Mouse (Mus musculus) heart, postnatal 0 days (tissue): ENCODE data around the gene Peli1. TPM values are rescaled to one million over a fixed set of nuclear protein-coding genes. Genes with fewer than 3 reads are reported as not detected.

Experiments used
- ATAC-seq: fragments of 200-750 bp; cut with Nextera tagmentation; 2 replicates; pipeline ENCODE4 v1.8.0; 2017; ENCODE audit warnings: low read depth, moderate number of reproducible peaks, moderate library complexity; ENCODE audit not compliant: insufficient read depth
- DNase-seq: peaks from one replicate; pipeline ENCODE4 v3.0.0-alpha.2; 2016; ENCODE audit warnings: low spot score
- H3K27ac ChIP-seq: fragments of 300-500 bp; sonication (generic); 2 replicates; pipeline ENCODE4 v1.5.1; 2014; ENCODE audit warnings: low read depth, mild to moderate bottlenecking
- H3K27me3 ChIP-seq: fragments of 300-500 bp; sonication (generic); 2 replicates; pipeline ENCODE4 v1.6.1; 2014; ENCODE audit warnings: low read length, mixed read lengths; ENCODE audit not compliant: control insufficient read depth, insufficient read depth
- H3K36me3 ChIP-seq: fragments of 300-500 bp; sonication (generic); replicated peaks from 2 replicates; pipeline ENCODE4 v1.6.1; 2014; ENCODE audit warnings: low read length, mixed read lengths; ENCODE audit not compliant: control insufficient read depth, insufficient read depth
- H3K4me1 ChIP-seq: fragments of 300-500 bp; sonication (generic); 2 replicates; pipeline ENCODE4 v1.6.1; 2014; ENCODE audit warnings: antibody characterized with exemption; ENCODE audit not compliant: control insufficient read depth, insufficient read depth
- H3K4me2 ChIP-seq: fragments of 300-500 bp; sonication (generic); 2 replicates; pipeline ENCODE4 v1.6.1; 2014; ENCODE audit warnings: low read depth, mild to moderate bottlenecking, low read length, moderate library complexity
- H3K4me3 ChIP-seq: fragments of 300-500 bp; sonication (generic); 2 replicates; pipeline ENCODE4 v1.5.1; 2014; ENCODE audit warnings: low read depth, low read length
- H3K9ac ChIP-seq: fragments of 300-500 bp; sonication (generic); replicated peaks from 2 replicates; pipeline ENCODE4 v1.6.1; 2014; ENCODE audit warnings: low read depth, low read length, mixed read lengths
- H3K9me3 ChIP-seq: fragments of 300-500 bp; sonication (generic); replicated peaks from 2 replicates; pipeline ENCODE4 v1.6.1; 2016; ENCODE audit warnings: low read length; ENCODE audit not compliant: control insufficient read depth
- CTCF ChIP-seq: IDR thresholded peaks from 2 replicates; pipeline ENCODE4 v1.5.1; 2016; ENCODE audit warnings: antibody characterized with exemption, control low read depth, low read depth
- EP300 ChIP-seq: IDR thresholded peaks from 2 replicates; pipeline ENCODE4 v1.6.1; 2016; ENCODE audit warnings: antibody characterized with exemption, low read depth
- WGBS: fragments of 180-500 bp; shearing (Covaris S2); extraction: QIAGEN DNeasy Blood & Tissue Kit; methylation state at CpG from one replicate; pipeline ENCODE4 v1.1.7; 2014; 5-methylcytosine and 5-hydroxymethylcytosine counted together
- polyA plus RNA-seq: library from polyadenylated mRNA; unstranded; fragments of >200 nt; fragmentation: Nextera tagmentation; extraction: Ambion mirVana; gene quantifications from 2 replicates; pipeline ENCODE4 v1.2.1, GENCODE M21; 2015
- total RNA-seq: library from RNA; depleted of rRNA; stranded (reverse); fragments of >200 nt; gene quantifications from 2 replicates; pipeline ENCODE4 v1.2.3, GENCODE M21; 2014; ENCODE audit warnings: low replicate concordance

The Peli1 gene
- total and polyA plus RNA-seq, 2 experiments from 2014 or later, result 12.9 to 16.3 TPM

DNA sequence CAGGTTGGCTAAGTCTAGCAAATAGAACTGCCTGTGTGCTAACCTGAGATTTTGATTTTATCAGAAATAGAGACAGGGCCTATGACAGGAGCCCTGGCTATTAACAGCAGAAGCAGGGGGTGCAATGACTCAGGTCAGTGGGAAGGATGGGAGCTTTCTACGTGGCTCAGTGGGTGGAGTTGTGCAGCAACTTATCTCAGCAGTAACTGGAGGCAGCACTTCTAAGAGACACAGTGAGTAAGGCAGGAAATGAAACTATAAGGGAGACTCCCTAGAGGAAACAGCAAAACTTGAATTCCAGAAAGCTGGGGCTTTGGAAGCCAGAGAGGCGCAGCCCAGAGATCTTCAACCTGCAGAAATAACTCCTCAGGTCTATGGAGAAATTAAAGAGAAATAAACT is 8.4 kb upstream of the Peli1 start:
- no peak overlapping the region for H3K4me2 ChIP-seq
- H3K27me3 ChIP-seq, result no peaks in the 10 kb centered on the region
- H3K36me3 ChIP-seq, result no peaks in the 10 kb centered on the region
- no peak for TF ChIP-seq EP300
- no peak for TF ChIP-seq CTCF
- H3K9ac ChIP-seq, result no peak overlapping the region
- peaks cover 10% of the 10 kb centered on the region for H3K4me1 ChIP-seq
- WGBS, result 34% methylated on average over 2 of the region's 2 CpGs
- peak; percentile 66 for ATAC-seq
- peak overlapping the region; percentile 1; the same call in 1 of the 2 replicates for H3K27ac ChIP-seq
- H3K4me3 ChIP-seq, result no peak overlapping the region
- no peaks in the 10 kb centered on the region for H3K9me3 ChIP-seq
- peak; percentile 55 for DNase-seq

DNA sequence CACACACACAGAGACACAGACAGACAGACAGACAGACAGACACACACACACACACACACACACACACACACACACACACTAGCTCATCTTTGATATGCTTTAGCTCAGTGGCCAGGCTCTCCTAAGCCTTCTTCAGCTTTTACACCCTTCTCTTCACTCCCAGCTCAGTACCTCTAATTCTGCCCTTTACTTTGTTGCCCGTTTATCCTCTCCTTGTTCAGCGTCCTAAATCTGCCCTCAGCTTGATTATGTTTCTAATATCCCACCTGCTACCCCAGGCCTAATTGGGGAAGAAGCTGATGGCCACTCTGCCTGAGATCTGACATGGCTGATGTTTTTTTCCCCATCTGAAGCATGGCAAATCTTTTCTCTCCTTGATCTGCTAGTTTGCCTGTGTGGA is 2.7 kb upstream of the Peli1 start:
- Histone ChIP-seq H3K4me2 (no peak overlapping the region), H3K36me3 (no peaks in the 10 kb centered on the region), H3K4me1 (peaks cover 5% of the 10 kb centered on the region; the same call in 1 of the 2 replicates), H3K4me3 (no peak overlapping the region), H3K9ac (no peak overlapping the region), H3K27me3 (no peaks in the 10 kb centered on the region), H3K27ac (no peak overlapping the region), H3K9me3 (no peaks in the 10 kb centered on the region)
- no peak for DNase-seq
- 80% methylated on average over 2 of the region's 2 CpGs for WGBS
- ATAC-seq, result no peak
- TF ChIP-seq CTCF (no peak), EP300 (no peak)

DNA sequence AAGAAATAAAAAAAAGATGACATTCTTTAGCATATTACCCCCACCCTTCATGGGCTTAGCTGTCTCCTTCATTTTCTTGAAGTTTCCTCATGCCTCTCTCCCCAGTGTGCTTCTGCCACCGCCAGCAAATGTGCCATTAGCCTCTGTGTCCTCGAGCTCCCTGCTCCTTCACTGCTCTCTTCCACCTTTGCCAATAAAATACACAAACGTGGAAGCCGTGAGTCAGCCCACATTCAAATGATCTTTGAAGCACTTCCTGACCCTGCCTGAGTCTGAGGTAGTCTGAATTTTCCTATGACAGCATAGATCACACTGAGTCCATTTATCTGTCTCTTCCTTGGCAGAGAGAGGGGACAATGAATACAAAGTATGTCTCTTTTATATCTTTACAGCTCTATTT is 1.5 kb upstream of the Peli1 start:
- H3K27ac ChIP-seq, result no peak overlapping the region
- no peaks in the 10 kb centered on the region for H3K36me3 ChIP-seq
- no peak overlapping the region for H3K4me3 ChIP-seq
- 47% methylated on average over 4 of the region's 4 CpGs for WGBS
- no peaks in the 10 kb centered on the region for H3K27me3 ChIP-seq
- DNase-seq (no peak), ATAC-seq (no peak)
- H3K9ac ChIP-seq, result no peak overlapping the region
- H3K4me2 ChIP-seq, result no peak overlapping the region
- peaks cover 15% of the 10 kb centered on the region for H3K4me1 ChIP-seq
- no peaks in the 10 kb centered on the region for H3K9me3 ChIP-seq
- no peak for TF ChIP-seq EP300
- no peak for TF ChIP-seq CTCF

DNA sequence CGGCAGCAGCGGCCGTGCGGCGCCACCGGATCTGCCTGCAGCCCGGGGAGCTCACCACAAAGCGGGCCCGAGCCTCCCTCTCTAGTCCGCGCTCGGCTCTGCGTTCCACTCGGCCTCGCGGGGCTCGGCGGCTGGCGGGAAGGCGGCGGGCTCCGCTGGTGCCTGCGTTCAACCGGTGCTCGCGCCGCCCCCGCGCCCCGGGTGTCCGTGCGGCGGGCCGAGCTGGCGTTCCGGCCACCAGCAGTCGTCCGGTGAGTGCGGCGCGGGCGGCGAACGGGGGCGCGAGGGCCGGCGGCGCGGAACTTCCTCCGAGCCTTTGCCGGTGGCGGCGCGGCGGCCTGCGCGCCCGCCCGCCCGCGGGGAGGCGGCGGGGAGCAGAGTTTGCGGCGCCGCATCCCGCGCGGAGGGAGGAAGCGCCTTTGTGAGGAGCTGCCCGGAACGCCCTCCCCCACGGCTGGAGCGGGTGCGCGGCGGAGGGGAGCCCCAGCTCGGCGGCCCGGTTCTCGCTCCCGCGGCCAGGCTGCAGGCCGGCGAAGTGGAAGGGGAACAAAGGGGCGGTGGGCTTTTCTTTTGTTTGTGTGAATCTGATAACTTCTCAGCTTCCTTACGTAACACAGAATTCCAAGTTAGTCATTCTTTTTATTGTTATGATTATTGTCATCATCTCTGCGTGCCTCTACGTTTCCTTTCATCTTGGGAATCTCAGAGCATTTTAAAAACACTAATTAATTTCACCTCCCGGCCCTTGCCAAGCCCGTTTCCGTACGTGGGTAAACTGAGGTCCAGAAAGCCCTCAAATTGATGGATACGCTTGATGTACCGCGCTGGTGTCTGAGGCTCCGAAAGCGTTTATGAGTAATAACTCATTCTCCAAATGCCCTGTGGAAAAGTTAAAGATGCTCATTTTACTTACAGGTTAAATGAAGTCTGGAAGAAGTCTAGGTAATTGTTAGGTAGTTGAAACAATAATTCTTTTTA is 626 bp downstream of the Peli1 start:
- DNase-seq, result peak; percentile 44
- WGBS, result under 1% methylated on average over 89 of the region's 99 CpGs
- Histone ChIP-seq H3K27me3 (no peaks in the 10 kb centered on the region), H3K36me3 (no peaks in the 10 kb centered on the region), H3K9me3 (no peaks in the 10 kb centered on the region), H3K4me3 (peak overlapping the region; percentile 92), H3K9ac (peak overlapping the region; percentile 94), H3K27ac (peak overlapping the region; percentile 99), H3K4me1 (peaks cover 15% of the 10 kb centered on the region), H3K4me2 (peak overlapping the region; percentile 73)
- ATAC-seq, result peak; percentile 66
- TF ChIP-seq CTCF, result no peak
- TF ChIP-seq EP300, result no peak

DNA sequence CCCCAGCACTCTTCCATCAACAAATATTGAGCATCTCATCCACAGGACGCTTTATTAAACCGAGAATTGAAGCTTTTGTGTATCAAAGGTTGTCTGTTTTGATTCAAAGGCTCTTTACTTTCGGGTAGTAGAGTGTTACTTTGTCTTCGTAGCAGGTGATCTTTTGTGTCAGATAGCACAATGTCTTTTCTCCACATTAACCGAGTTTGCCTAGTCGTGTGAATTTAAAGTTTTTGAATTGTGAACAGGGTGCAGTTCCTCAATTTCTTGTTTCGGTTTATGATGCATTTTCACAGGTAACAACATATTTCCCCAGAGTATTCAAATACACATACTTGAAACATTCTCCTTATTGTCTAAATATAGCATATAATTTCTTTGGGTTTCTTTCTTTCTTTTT is 1.5 kb downstream of the Peli1 start:
- ATAC-seq, result no peak
- H3K4me1 ChIP-seq, result peaks cover 15% of the 10 kb centered on the region
- no peak for TF ChIP-seq CTCF
- no peak for TF ChIP-seq EP300
- 23% methylated on average over 7 of the region's 7 CpGs for WGBS
- DNase-seq, result no peak
- H3K4me2 ChIP-seq, result peak overlapping the region; percentile 73
- H3K9me3 ChIP-seq, result no peaks in the 10 kb centered on the region
- no peaks in the 10 kb centered on the region for H3K27me3 ChIP-seq
- H3K4me3 ChIP-seq, result peak overlapping the region; percentile 92
- no peak overlapping the region for H3K27ac ChIP-seq
- H3K36me3 ChIP-seq, result no peaks in the 10 kb centered on the region
- H3K9ac ChIP-seq, result peak overlapping the region; percentile 94; the same call in 1 of the 2 replicates
